Mouse (Mus musculus): ENCODE results near the gene Ckap2. TPM values are rescaled to one million over a fixed set of nuclear protein-coding genes. Genes with fewer than 3 reads are reported as not detected.
A peak's percentile ranks its signal among the peaks of the same experiment; 100 is the strongest.

Gene Ckap2
- 1 to 10 TPM; 4.4 to 5.8 TPM for total RNA-seq (2021)
- long read RNA-seq, experiment 1, transcript Ckap2-201 (9 exons, 2,593 nt) = major isoform, 8 of 12 reads
- long read RNA-seq, experiment 1, partial matches to known transcripts = 0 of 12 reads
- long read RNA-seq, experiment 1, other reads (novel, unspliced or antisense) = 4 of 12 reads
- long read RNA-seq, experiment 2, transcript Ckap2-201 (9 exons, 2,593 nt) = major isoform, 8 of 8 reads
- long read RNA-seq, experiment 2, partial matches to known transcripts = 0 of 8 reads
- long read RNA-seq, experiment 2, other reads (novel, unspliced or antisense) = 0 of 8 reads

DNA sequence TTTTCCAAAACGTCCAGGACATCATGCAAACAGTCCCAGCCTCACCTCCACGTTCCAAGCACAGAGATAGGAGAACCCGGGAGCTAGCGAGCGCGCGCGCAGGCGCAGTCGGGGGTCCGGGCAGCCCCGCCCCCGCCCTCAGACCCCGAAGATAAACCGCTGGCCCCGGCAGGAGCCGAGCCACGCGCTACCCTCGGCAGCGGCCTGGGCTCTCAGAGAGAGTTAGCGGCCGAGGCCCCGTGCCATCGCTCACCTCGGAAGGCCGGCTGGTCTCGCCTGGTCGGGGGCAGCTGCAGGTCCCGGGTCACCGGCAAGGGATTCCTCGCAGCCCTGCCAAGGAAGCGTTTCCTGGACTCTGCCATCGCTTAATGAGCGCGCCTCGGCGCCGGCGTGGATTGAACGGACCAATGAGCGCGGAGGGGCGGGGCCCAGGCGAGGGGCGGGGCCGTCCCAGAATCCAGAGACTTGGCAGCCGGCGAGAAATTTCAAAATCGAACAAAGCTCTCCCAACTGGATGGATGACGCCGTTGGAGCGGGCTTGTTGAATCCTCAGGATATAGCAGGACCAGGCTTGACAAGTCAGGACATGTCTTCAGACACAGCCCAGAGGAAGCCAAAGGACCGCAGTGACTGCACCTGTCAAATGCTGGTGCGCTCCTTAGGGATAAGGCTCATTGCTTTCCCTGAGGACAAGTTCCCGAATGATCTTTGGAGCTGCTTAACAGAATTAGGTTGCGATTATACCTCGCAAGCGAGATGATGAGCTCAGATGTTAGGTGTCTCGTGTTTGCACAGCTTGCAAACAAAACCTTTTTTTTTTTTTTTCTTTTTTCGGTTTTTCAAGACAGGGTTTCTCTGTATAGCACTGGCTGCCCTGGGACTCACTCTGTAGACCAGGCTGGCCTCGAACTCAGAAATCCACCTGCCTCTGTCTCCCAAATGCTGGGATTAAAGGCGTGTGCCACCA, at the start of gene Ckap2:
Ckap2 (minus strand) TSS at position 389 of the 967 bp plus-strand sequence.
- intact Hi-C loops (cut with DNase I) = no loop called here
- DNase-seq = peak; percentile 91

DNA sequence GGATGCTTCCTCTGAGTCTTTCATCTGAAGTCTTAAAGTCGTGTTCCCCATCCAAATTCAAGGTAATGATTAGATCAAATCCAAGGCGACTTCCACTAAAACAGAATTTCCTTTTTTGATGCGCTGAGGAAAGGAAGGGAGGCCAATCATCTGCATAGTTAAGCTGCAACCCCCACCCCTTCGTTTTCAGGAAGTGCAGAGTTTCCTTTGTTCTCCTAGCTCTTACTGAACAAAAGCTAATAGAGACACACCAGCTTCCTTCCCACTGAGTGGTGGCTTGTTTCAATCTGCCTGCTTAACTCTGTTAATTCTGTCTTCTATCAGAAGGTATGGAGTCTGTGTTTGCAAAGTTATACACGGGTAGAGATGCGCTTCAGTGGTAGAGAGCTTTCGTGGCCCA, 43.0 kb upstream of the Ckap2 start:
- intact Hi-C loops (cut with DNase I) = no loop called here
- peak; percentile 9 to 13 for DNase-seq

- intact Hi-C loops (cut with DNase I) = loop anchor here (2.0 kb wide), 2 partner anchors 16 to 34 kb away; partner anchors contain the start of gene Vps36
- peak; percentile 74 to 83 for DNase-seq
Observed at GRCm38 (mm10) chr8:22227061-22227877, 41.6 kb upstream of the Ckap2 start, which contains the start of gene Thsd1. Gene Thsd1, plus strand, starts transcription at chr8:22227313.

- no peak for DNase-seq
- intact Hi-C loops (cut with DNase I) = loop anchor here (2.0 kb wide), 2 partner anchors 16 to 34 kb away; partner anchors contain the start of gene Vps36
Observed at GRCm38 (mm10) chr8:22226361-22226760, 40.7 kb upstream of the Ckap2 start.

DNA sequence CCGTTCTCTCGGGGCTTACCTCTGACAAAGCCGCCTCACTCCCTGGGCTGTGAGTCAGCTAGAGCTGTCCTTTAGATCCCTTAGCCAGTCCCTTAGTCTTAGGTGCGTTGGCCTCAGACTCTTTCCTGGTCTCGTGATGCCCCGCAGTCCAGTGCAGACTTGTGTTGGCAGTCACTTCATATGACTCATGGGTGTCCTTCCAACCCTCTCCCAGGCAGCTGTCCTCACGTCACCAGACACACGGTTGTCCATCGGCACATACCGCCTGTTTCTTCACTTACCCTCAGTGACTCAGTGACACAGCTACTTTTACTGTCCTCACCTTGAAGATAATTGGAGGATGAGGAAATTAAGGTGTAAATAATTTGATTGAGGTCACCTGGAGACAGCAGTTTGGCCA, 29.2 kb upstream of the Ckap2 start:
- intact Hi-C loops (cut with DNase I) = no loop called here
- peak in 1 of 2 experiments; percentile 15 for DNase-seq

- intact Hi-C loops (cut with DNase I) = no loop called here
Observed at GRCm38 (mm10) chr8:22209012-22209411, 23.4 kb upstream of the Ckap2 start.

GRCm38 (mm10) chr8:22207535-22207934, 21.9 kb upstream of the Ckap2 start:
- no peak for DNase-seq
- intact Hi-C loops (cut with DNase I) = no loop called here

More at GRCm38 (mm10) chr8:22209012-22209411, 23.4 kb upstream of the Ckap2 start:
- peak; percentile 20 to 22 for DNase-seq

DNA sequence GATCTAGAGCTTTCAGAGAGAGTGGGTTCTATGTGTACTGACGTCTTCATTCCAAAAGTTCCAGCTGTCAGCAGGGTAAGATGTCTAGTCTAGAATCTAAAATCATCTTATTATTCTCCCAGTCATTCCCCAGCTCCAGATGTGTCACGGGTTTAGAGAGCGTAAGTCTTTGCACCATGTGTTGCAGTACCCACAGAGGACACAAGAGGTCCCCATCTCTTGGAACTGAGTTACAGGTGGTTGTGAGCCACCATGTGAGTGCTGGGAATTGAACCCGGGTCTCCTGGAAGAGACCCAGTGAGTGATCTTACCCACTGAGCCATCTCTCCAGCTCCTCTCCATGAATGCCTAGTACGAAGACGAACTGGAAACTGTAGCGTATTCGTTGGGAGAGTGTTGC, 13.9 kb upstream of the Ckap2 start:
- intact Hi-C loops (cut with DNase I) = no loop called here
- no peak for DNase-seq

GRCm38 (mm10) chr8:22197914-22198313, 12.3 kb upstream of the Ckap2 start:
- DNase-seq = no peak
- intact Hi-C loops (cut with DNase I) = no loop called here

DNA sequence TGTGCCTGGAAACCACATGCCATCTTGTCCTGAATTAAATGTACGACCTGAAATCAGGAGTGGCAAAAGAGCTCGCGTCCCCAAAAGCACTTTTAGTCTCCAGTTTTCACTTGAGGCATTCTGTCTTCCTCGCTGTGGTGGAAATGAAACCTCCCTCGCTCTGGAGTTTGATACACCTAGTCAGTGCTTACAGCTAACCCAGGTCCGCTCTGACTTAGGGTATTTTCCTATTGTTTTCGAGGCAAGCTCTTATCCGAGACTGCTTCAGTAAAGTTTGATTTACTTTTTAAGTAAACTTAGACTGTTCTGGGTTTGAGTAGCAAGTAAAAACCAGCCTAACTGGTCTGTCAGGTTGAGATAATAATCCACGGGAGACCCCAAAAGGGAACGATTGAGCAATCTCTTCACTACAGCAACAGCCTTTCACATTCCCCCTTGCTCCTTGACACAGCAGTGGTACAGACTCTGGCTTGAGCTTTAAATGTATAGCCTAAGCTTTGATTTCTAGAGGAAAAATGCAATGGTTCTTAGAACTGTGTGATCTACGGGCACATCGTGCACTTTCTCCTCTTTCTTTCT, 7.9 kb upstream of the Ckap2 start:
- intact Hi-C loops (cut with DNase I) = loop anchor here (2.0 to 5.0 kb wide), 2 partner anchors 33 to 64 kb away; partner anchors contain the start of gene Thsd1
- DNase-seq = no peak

GRCm38 (mm10) chr8:22192660-22193431, 7.2 kb upstream of the Ckap2 start, which contains the start of gene Vps36:
Gene Vps36, plus strand, starts transcription at chr8:22192809.
- intact Hi-C loops (cut with DNase I) = loop anchor here (1.0 to 5.0 kb wide), 4 partner anchors 34 to 184 kb away; partner anchors contain the start of gene Thsd1
- DNase-seq = peak; percentile 95 to 96

GRCm38 (mm10) chr8:22184884-22185283, 735 bp downstream of the Ckap2 start:
- intact Hi-C loops (cut with DNase I) = no loop called here
- no peak for DNase-seq

DNA sequence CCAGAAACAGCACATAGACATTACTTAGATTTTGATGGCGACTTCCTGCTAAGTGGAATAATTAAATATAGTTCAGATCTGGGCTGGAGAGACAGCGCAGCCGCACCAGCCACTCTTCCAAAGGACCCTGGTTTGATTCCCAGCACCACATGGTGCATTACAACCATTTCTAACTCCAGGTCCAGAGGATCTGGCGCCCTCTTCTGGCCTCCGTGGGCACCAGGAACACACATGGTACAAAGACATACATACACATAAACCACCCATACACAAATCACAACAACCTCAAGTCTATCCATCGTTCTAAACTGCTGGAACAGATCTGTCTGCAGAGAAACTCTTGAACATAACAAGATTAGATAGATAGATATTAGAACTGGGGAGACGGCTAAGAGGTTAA, 9.7 kb downstream of the Ckap2 start:
- no peak for DNase-seq
- intact Hi-C loops (cut with DNase I) = no loop called here

DNA sequence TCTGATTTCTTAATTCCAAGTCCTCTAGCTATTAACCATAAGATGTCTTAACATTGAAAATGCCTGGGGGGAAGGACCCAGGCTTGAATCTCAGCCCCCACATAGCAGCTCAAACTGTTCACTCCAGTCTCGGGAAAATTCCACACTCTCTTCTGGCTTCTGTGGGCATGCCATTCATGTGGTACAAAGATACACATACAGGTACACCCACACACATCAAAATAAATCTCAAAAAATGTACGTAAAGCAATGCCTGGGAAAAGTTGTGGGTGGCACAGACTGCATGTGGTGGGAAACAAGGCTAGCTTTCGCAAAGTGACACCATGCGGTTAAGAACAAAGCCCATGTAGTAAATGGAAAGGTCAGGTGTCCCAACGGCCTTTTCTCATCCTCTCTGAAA, 16.5 kb downstream of the Ckap2 start:
- no peak for DNase-seq
- intact Hi-C loops (cut with DNase I) = loop anchor here (5.0 kb wide), 2 partner anchors 107 to 177 kb away; partner anchors contain the start of genes Alg11 and Atp7b

- DNase-seq = peak; percentile 86 to 91
- intact Hi-C loops (cut with DNase I) = loop anchor here (5.0 kb wide), 2 partner anchors 104 to 174 kb away; partner anchors contain the start of genes Alg11 and Atp7b
Observed at GRCm38 (mm10) chr8:22166080-22166603, 19.5 kb downstream of the Ckap2 start, which contains the start of gene Nek3. Gene Nek3, minus strand, starts transcription at chr8:22166435.

DNA sequence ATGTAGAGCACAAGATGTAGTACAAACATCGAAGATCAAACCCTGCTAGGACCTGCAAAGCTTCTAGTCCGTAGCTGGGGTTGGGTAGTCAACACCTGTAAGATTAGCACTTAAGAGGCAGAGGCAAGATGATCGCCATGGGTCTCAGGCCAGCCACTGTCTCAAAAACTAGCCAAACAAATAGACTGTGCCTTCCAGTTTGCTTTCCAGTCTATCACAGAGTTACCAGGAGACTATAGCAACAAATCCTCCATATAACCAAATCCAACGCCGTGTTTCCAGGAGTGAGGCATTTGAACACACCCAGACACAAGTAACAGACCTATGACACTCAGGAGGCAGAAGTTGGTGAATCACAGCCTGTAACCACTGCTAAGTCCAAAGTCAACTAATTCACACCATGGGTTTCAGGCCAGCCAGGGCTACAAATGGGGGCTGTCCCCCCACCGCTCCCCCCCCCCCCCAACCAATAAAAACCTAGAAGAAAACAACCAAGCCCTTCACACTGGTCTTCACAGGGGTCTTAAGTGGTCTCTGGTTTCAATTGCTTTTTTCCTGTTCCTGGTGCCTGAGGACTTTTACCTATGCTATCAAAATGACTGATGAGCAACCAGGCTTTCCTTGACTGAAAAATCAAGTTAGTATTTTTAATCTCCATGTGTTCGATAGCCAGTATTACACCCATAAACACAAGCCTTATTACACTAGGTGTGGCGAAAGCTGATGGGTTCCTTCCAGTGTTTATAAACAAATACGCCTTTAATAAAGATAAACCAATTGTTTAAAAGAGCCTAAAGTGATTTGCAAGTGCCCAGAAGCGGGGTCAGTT, 20.2 kb downstream of the Ckap2 start:
- intact Hi-C loops (cut with DNase I) = loop anchor here (5.0 kb wide), 2 partner anchors 103 to 173 kb away; partner anchors contain the start of genes Alg11 and Atp7b
- DNase-seq = no peak

DNA sequence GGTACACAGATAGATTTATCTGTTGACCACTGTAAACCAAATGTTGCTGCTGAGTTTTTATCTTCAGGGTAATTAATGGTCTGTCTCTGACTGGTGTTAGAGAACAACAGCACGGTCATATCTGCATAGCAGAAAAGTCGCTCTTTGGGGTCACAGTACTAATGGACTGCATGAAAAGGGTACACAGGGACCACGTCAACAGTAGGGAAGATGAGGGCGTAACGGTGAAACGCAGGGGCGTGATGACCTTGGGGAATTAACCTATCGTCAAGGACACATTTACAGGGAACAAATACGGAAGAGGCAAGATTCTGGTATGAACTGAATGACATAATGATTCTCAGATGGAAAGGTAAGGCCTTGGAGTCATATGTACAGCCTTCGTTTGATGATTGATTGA, 21.2 kb downstream of the Ckap2 start:
- no peak for DNase-seq
- intact Hi-C loops (cut with DNase I) = no loop called here
